ENCODE assay signal across 8 mouse cellular contexts in the genomic region with DNA sequence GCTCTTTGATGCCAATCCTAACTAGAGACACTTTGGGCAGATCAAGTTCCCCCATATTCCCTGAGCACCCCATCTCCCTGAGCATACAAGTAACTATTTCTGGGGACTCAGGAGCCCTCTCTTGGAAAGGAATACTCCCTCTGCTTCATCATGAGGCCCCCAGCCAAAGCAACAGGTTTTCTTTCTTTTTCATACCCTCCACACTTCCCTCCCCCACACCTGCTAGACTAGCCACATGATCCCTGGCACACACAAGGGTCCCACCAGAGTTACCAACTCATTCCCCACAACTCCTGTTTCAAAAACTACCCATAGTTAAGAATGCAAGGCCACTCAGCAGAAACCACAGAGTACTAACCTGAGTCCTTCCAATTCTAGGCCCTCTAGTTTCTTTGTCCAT. TPM values are rescaled to one million over a fixed set of nuclear protein-coding genes. Genes with fewer than 3 reads are reported as not detected.
DNase-seq lines count a peak whose midpoint lies in the region; ATAC-seq and TF ChIP-seq lines count a peak whose summit lies in the region.

No protein-coding gene starts in this region.

- no peak for TF ChIP-seq CTCF in kidney, adult 2 months (conservative IDR thresholded peaks at IDR 0.05; ENCODE audit: insufficient read depth, insufficient read length, low read depth, low read length)
- no peak for TF ChIP-seq CTCF in bone marrow macrophage, adult 2 months (IDR thresholded peaks at IDR 0.05; ENCODE audit: low read depth, low read length)

- no peaks in the 10 kb centered on the region for H3K9me3 ChIP-seq in hindbrain, embryonic 12.5 days (replicated peaks)
- no peaks in the 10 kb centered on the region for H3K9me3 ChIP-seq in midbrain, embryonic 14.5 days (ENCODE audit: control insufficient read depth, low read length)

- peak overlapping the region; percentile 83; the same call in 1 of the 2 replicates for H3K4me3 ChIP-seq in kidney, adult 2 months (ENCODE audit: insufficient read depth, low read depth, low read length)
- H3K4me3 ChIP-seq in bone marrow macrophage, adult 2 months (ENCODE audit: insufficient read depth, low read length), result peak overlapping the region; percentile 69
- H3K4me3 ChIP-seq in hindbrain, embryonic 12.5 days, result peak overlapping the region; percentile 96
- peak overlapping the region; percentile 96 for H3K4me3 ChIP-seq in midbrain, embryonic 14.5 days (replicated peaks; ENCODE audit: low read depth, low read length)

- no peak for ATAC-seq in hindbrain, embryonic 12.5 days (ENCODE audit: low FRiP score)
- no peak for ATAC-seq in midbrain, embryonic 14.5 days (ENCODE audit: low FRiP score, low TSS enrichment)

- peak overlapping the region; percentile 97 for H3K9ac ChIP-seq in hindbrain, embryonic 12.5 days
- H3K9ac ChIP-seq in midbrain, embryonic 14.5 days (replicated peaks; ENCODE audit: low read length), result peak overlapping the region; percentile 96

- peaks cover 5% of the 10 kb centered on the region; the same call in 1 of the 2 replicates for H3K36me3 ChIP-seq in kidney, adult 2 months (ENCODE audit: control insufficient read depth, insufficient read depth, low read length)
- H3K36me3 ChIP-seq in hindbrain, embryonic 12.5 days, result peaks cover 33% of the 10 kb centered on the region
- peaks cover 39% of the 10 kb centered on the region for H3K36me3 ChIP-seq in midbrain, embryonic 14.5 days (ENCODE audit: control insufficient read depth, insufficient read depth, low read length)

- no peaks in the 10 kb centered on the region for H3K27me3 ChIP-seq in kidney, adult 2 months (replicated peaks; ENCODE audit: control insufficient read depth, insufficient read depth, low read length)
- H3K27me3 ChIP-seq in hindbrain, embryonic 12.5 days, result no peaks in the 10 kb centered on the region
- H3K27me3 ChIP-seq in midbrain, embryonic 14.5 days (ENCODE audit: control insufficient read depth, insufficient read depth, low read length), result no peaks in the 10 kb centered on the region

- no peak for DNase-seq in kidney, adult 2 months
- DNase-seq in kidney, adult 11 months, result no peak
- no peak for DNase-seq in midbrain, embryonic 14.5 days
- no peak for DNase-seq in urinary bladder, postnatal 14 days (ENCODE audit: low spot score)
- no peak for DNase-seq in left cerebral cortex, adult 9 months (ENCODE audit: low spot score in 2 of 2)
- no peak for DNase-seq in layer of hippocampus, postnatal 14 days (ENCODE audit: low spot score in 2 of 2)

- TF ChIP-seq POLR2A in kidney, adult 2 months (IDR thresholded peaks at IDR 0.05; ENCODE audit: low read depth, low read length), result no peak
- no peak for TF ChIP-seq POLR2A in bone marrow macrophage, adult 2 months (IDR thresholded peaks at IDR 0.05; ENCODE audit: borderline replicate concordance, low read depth, low read length)

- peak overlapping the region; percentile 93; the same call in 1 of the 2 replicates for H3K27ac ChIP-seq in kidney, adult 2 months (ENCODE audit: insufficient read depth, low read depth, low read length)
- no peak overlapping the region for H3K27ac ChIP-seq in bone marrow macrophage, adult 2 months (ENCODE audit: insufficient read depth, low read depth, low read length)
- no peak overlapping the region for H3K27ac ChIP-seq in hindbrain, embryonic 12.5 days
- no peak overlapping the region for H3K27ac ChIP-seq in midbrain, embryonic 14.5 days (replicated peaks; ENCODE audit: low read depth, low read length)

- peaks cover 17% of the 10 kb centered on the region for H3K4me1 ChIP-seq in kidney, adult 2 months (ENCODE audit: control insufficient read depth, insufficient read depth, low read length)
- peaks cover 14% of the 10 kb centered on the region for H3K4me1 ChIP-seq in bone marrow macrophage, adult 2 months (ENCODE audit: control insufficient read depth, insufficient read depth, low read length)
- peaks cover 19% of the 10 kb centered on the region for H3K4me1 ChIP-seq in hindbrain, embryonic 12.5 days
- H3K4me1 ChIP-seq in midbrain, embryonic 14.5 days (ENCODE audit: control insufficient read depth, insufficient read depth, low read length), result peaks cover 19% of the 10 kb centered on the region

- peak overlapping the region; percentile 95 for H3K4me2 ChIP-seq in hindbrain, embryonic 12.5 days (replicated peaks)
- H3K4me2 ChIP-seq in midbrain, embryonic 14.5 days (ENCODE audit: low read length), result peak overlapping the region; percentile 85

RNA-seq across cellular contexts. Expression of gene Hnrnpul1, which starts 1.5 kb away (rescaled TPM):
- 33.3 and 41.7 TPM in 2 replicates for polyA plus RNA-seq in kidney, adult 2 months (2012; rRNA removed)
- 109 and 123 TPM in 2 replicates for polyA plus RNA-seq in bone marrow macrophage, adult 2 months (2012; ENCODE audit: insufficient read depth, insufficient read length, missing spikeins)
- polyA plus RNA-seq in hindbrain, embryonic 12.5 days (2016; fragmentation: Nextera tagmentation; extraction: Ambion mirVana), result 68.6 and 76.6 TPM in 2 replicates
- polyA plus RNA-seq in midbrain, embryonic 14.5 days (2014; fragmentation: Nextera tagmentation; extraction: Ambion mirVana), result 52.1 and 61.6 TPM in 2 replicates
- total RNA-seq in layer of hippocampus, postnatal 14 days (2021), result 100 to 1,000 TPM; 114 to 119 TPM

RNA-seq across cellular contexts. Expression of gene Ccdc97, which starts 34.2 kb away (rescaled TPM):
- 52.5 and 53.5 TPM in 2 replicates for polyA plus RNA-seq in kidney, adult 2 months (2012; rRNA removed)
- polyA plus RNA-seq in bone marrow macrophage, adult 2 months (2012; ENCODE audit: insufficient read depth, insufficient read length, missing spikeins), result 40.0 and 44.7 TPM in 2 replicates
- 32.8 and 36.0 TPM in 2 replicates for polyA plus RNA-seq in hindbrain, embryonic 12.5 days (2016; fragmentation: Nextera tagmentation; extraction: Ambion mirVana)
- 38.3 and 47.7 TPM in 2 replicates for polyA plus RNA-seq in midbrain, embryonic 14.5 days (2014; fragmentation: Nextera tagmentation; extraction: Ambion mirVana)
- total RNA-seq in layer of hippocampus, postnatal 14 days (2021), result 10 to 100 TPM; 50.1 to 50.5 TPM

RNA-seq across cellular contexts. Expression of gene Axl, which starts 35.4 kb away (rescaled TPM):
- 31.0 and 36.1 TPM in 2 replicates for polyA plus RNA-seq in kidney, adult 2 months (2012; rRNA removed)
- polyA plus RNA-seq in bone marrow macrophage, adult 2 months (2012; ENCODE audit: insufficient read depth, insufficient read length, missing spikeins), result 55.6 and 63.1 TPM in 2 replicates
- polyA plus RNA-seq in hindbrain, embryonic 12.5 days (2016; fragmentation: Nextera tagmentation; extraction: Ambion mirVana), result 36.6 and 40.8 TPM in 2 replicates
- 9.3 and 20.2 TPM in 2 replicates for polyA plus RNA-seq in midbrain, embryonic 14.5 days (2014; fragmentation: Nextera tagmentation; extraction: Ambion mirVana)
- total RNA-seq in layer of hippocampus, postnatal 14 days (2021), result 10 to 100 TPM; 46.7 to 47.9 TPM
